Mouse (Mus musculus) layer of hippocampus, postnatal 10 days (tissue): ENCODE results near the gene Lrrfip2. TPM values are rescaled to one million over a fixed set of nuclear protein-coding genes. Genes with fewer than 3 reads are reported as not detected.

Experiments used
- DNase-seq, 2 experiments: peaks; one replicate each; pipeline ENCODE4 v3.0.0; 2021; ENCODE audit warnings: low spot score in 2 of 2
- total RNA-seq, 2 experiments: library from RNA; stranded (reverse); gene quantifications; 2 replicates each; pipeline ENCODE4 v1.2.3; 2021

Gene Lrrfip2
- total RNA-seq, 2 experiments from 2014 or later = 29.1 to 30.2 TPM

- DNase-seq = no peak
These were observed 155.8 kb downstream of the Lrrfip2 start for GRCm38 (mm10) chr9:111272996-111273785.

GRCm38 (mm10) chr9:111273958-111274357, 156.6 kb downstream of the Lrrfip2 start:
- DNase-seq = no peak

GRCm38 (mm10) chr9:111275156-111275555, 157.8 kb downstream of the Lrrfip2 start:
- DNase-seq = no peak

Other genes with a start within 250 kb of the Lrrfip2 start
- gene Als2cl, start 237.7 kb upstream of the Lrrfip2 start, total RNA-seq = 10 to 100 TPM; 11.6 to 15.4 TPM
- 1 to 10 TPM; 1.7 to 1.8 TPM for gene Tmie, start 237.5 kb upstream of the Lrrfip2 start, total RNA-seq
- gene Fam240a, start 200.7 kb upstream of the Lrrfip2 start, total RNA-seq = not detected
- gene Tdgf1, start 171.4 kb upstream of the Lrrfip2 start, total RNA-seq = not detected
- gene Lrrc2, start 166.0 kb upstream of the Lrrfip2 start, total RNA-seq = 1 to 10 TPM; 1.6 to 1.7 TPM
- under 1 TPM in 1 of 2 experiments, not detected in 1; 0.21 TPM for gene Rtp3, start 127.0 kb upstream of the Lrrfip2 start, total RNA-seq
- gene Ltf, start 98.3 kb upstream of the Lrrfip2 start, total RNA-seq = 1 to 10 TPM in 1 of 2 experiments, not detected in 1; 2.0 TPM
- gene Ccrl2, start 60.1 kb upstream of the Lrrfip2 start, total RNA-seq = 1 to 10 TPM in 1 of 2 experiments, under 1 TPM in 1; 0.69 to 1.5 TPM
- gene Mlh1, start 154.2 kb downstream of the Lrrfip2 start, total RNA-seq = 10 to 100 TPM; 21.1 to 26.0 TPM
- 10 to 100 TPM; 80.1 to 83.0 TPM for gene Epm2aip1, start 154.3 kb downstream of the Lrrfip2 start, total RNA-seq
- 100 to 1,000 TPM in 1 of 2 experiments, 10 to 100 TPM in 1; 92.2 to 132 TPM for gene Trank1, start 194.1 kb downstream of the Lrrfip2 start, total RNA-seq